Mouse (Mus musculus) embryonic fibroblast, embryonic 13.5 days (primary cell): Measurements from ENCODE around the gene Izumo2.

Source experiments
- CTCF ChIP-seq: IDR thresholded peaks from 2 replicates; pipeline ENCODE4 v1.5.1; 2011; ENCODE audit warnings: mild to moderate bottlenecking, control low read depth, low read length, moderate library complexity, borderline replicate concordance; ENCODE audit not compliant: insufficient read depth
- POLR2A ChIP-seq: IDR thresholded peaks from 2 replicates; pipeline ENCODE4 v1.6.1; 2011; ENCODE audit warnings: low read depth, mild to moderate bottlenecking, control low read depth, low read length, moderate library complexity

- no peak for TF ChIP-seq CTCF
- no peak for TF ChIP-seq POLR2A
Measured at GRCm38 (mm10) chr7:44683656-44684055, 24.9 kb upstream of the Izumo2 start.
